Mouse (Mus musculus): ENCODE measurements around the gene Gm765.

GRCm38 (mm10) chr6:98234097-98234496, 108.5 kb downstream of the Gm765 start:
- no peak for TF ChIP-seq CTCF (IDR thresholded peaks at IDR 0.05; ENCODE audit: extremely low read depth, insufficient read length, insufficient replicate concordance, low read depth, low read length)
- no peak for TF ChIP-seq POLR2A (IDR thresholded peaks at IDR 0.05; ENCODE audit: low read depth, low read length)

Data from small intestine, adult 2 months (tissue).